Mouse (Mus musculus): ENCODE data around the gene Mfsd7a. TPM values are rescaled to one million over a fixed set of nuclear protein-coding genes. Genes with fewer than 3 reads are reported as not detected.

The Mfsd7a gene
- 5.6 and 8.4 TPM in 2 replicates for polyA plus RNA-seq (2012; rRNA removed; ENCODE audit: low replicate concordance)

GRCm38 (mm10) chr5:108448785-108449668 lies at the start of gene Mfsd7a:
Mfsd7a (minus strand) TSS chr5:108448891.

GRCm38 (mm10) chr5:108461082-108462065 lies 12.7 kb upstream of the Mfsd7a start, which contains the start of gene Pcgf3:
Pcgf3 (plus strand) TSS chr5:108461232.

GRCm38 (mm10) chr5:108433804-108434587 lies 14.7 kb downstream of the Mfsd7a start, which contains the start of gene Atp5k:
Atp5k (minus strand) TSS chr5:108434448.

Other genes starting within 250 kb of the Mfsd7a start
- 10.6 and 12.5 TPM in 2 replicates for gene Dr1, start 180.0 kb downstream of the Mfsd7a start, polyA plus RNA-seq (2012; rRNA removed; ENCODE audit: low replicate concordance)
- 3.5 and 4.2 TPM in 2 replicates for gene Pigg, start 136.3 kb downstream of the Mfsd7a start, polyA plus RNA-seq (2012; rRNA removed; ENCODE audit: low replicate concordance)
- gene Gm42517, start 81.0 kb downstream of the Mfsd7a start, polyA plus RNA-seq (2012; rRNA removed; ENCODE audit: low replicate concordance), result 0.60 and 1.6 TPM in 2 replicates
- not detected in 2 replicates for gene Pde6b, start 60.5 kb downstream of the Mfsd7a start, polyA plus RNA-seq (2012; rRNA removed; ENCODE audit: low replicate concordance)
- gene Atp5k, start 14.4 kb downstream of the Mfsd7a start, polyA plus RNA-seq (2012; rRNA removed; ENCODE audit: low replicate concordance), result 53.7 and 61.7 TPM in 2 replicates
- gene Pcgf3, start 12.3 kb upstream of the Mfsd7a start, polyA plus RNA-seq (2012; rRNA removed; ENCODE audit: low replicate concordance), result 4.3 and 7.0 TPM in 2 replicates
- 0.23 and 0.49 TPM in 2 replicates for gene Cplx1, start 101.1 kb upstream of the Mfsd7a start, polyA plus RNA-seq (2012; rRNA removed; ENCODE audit: low replicate concordance)
- gene Gak, start 180.9 kb upstream of the Mfsd7a start, polyA plus RNA-seq (2012; rRNA removed; ENCODE audit: low replicate concordance), result 93.5 and 109 TPM in 2 replicates
- gene Tmem175, start 180.9 kb upstream of the Mfsd7a start, polyA plus RNA-seq (2012; rRNA removed; ENCODE audit: low replicate concordance), result 29.2 and 29.5 TPM in 2 replicates
- 15.6 and 18.3 TPM in 2 replicates for gene Idua, start 211.4 kb upstream of the Mfsd7a start, polyA plus RNA-seq (2012; rRNA removed; ENCODE audit: low replicate concordance)
- gene Dgkq, start 220.8 kb upstream of the Mfsd7a start, polyA plus RNA-seq (2012; rRNA removed; ENCODE audit: low replicate concordance), result 38.3 and 49.1 TPM in 2 replicates
- 0.16 TPM in 1 of 2 replicates, not detected in the other for gene Slc26a1, start 226.7 kb upstream of the Mfsd7a start, polyA plus RNA-seq (2012; rRNA removed; ENCODE audit: low replicate concordance)
- gene Fgfrl1, start 243.5 kb upstream of the Mfsd7a start, polyA plus RNA-seq (2012; rRNA removed; ENCODE audit: low replicate concordance), result 20.7 and 24.4 TPM in 2 replicates